Mouse (Mus musculus): ENCODE results near the gene Tdrd1. TPM values are rescaled to one million over a fixed set of nuclear protein-coding genes. Genes with fewer than 3 reads are reported as not detected.

Tdrd1 gene
- total RNA-seq, 4 experiments from 2014 or later: 0.10 TPM; not detected in 3

- DNase-seq: no peak
These were observed 88.6 kb downstream of the Tdrd1 start for GRCm38 (mm10) chr19:56914658-56915057.

GRCm38 (mm10) chr19:56915084-56915483, 89.1 kb downstream of the Tdrd1 start:
- DNase-seq: no peak

Other genes starting within 250 kb of the Tdrd1 start
- gene Adrb1, start 104.0 kb upstream of the Tdrd1 start, total RNA-seq (2022): 1 to 10 TPM; 1.5 to 3.1 (median 2.4) TPM
- 10 to 100 TPM; 22.6 to 35.3 (median 31.7) TPM for gene Ccdc186, start 4.0 kb upstream of the Tdrd1 start, total RNA-seq (2022)
- gene Vwa2, start 48.0 kb downstream of the Tdrd1 start, total RNA-seq (2022): not detected
- gene Afap1l2, start 182.0 kb downstream of the Tdrd1 start, total RNA-seq (2022): 10 to 100 TPM; 26.7 to 42.5 (median 32.2) TPM

Measured in adrenal gland, adult 8-10 months (tissue).